Mouse (Mus musculus) ES-E14 (cell line): ENCODE data around the gene Med24.

ENCODE experiments used
- HCFC1 ChIP-seq: IDR thresholded peaks from 2 replicates; pipeline ENCODE4 v1.6.1; 2012; ENCODE audit warnings: low read length, inconsistent platforms, borderline replicate concordance; ENCODE audit not compliant: insufficient read depth
- ZC3H11A ChIP-seq: IDR thresholded peaks from 2 replicates; pipeline ENCODE4 v1.6.1; 2012; ENCODE audit warnings: low read depth, mild to moderate bottlenecking, inconsistent platforms, low read length, borderline replicate concordance
- ZNF384 ChIP-seq: IDR thresholded peaks from 2 replicates; pipeline ENCODE4 v1.6.1; 2012; ENCODE audit warnings: low read depth, low read length, inconsistent platforms

- TF ChIP-seq HCFC1: no peak
- TF ChIP-seq ZC3H11A: no peak
- no peak for TF ChIP-seq ZNF384
Measured at GRCm38 (mm10) chr11:98742397-98743291, 13.4 kb upstream of the Med24 start.
